Mouse (Mus musculus) cortical plate, adult 2 months (tissue): ENCODE data around the gene Eif4g3.

Experiments used
- CTCF ChIP-seq: fragments of 200-500 bp; IDR thresholded peaks from 2 replicates; pipeline ENCODE4 v1.5.1; 2011; ENCODE audit warnings: mild to moderate bottlenecking, control low read depth, low read length; ENCODE audit not compliant: insufficient read depth; ENCODE audit errors: extremely low read depth
- POLR2A ChIP-seq: fragments of 200-500 bp; IDR thresholded peaks from 2 replicates; pipeline ENCODE4 v1.6.1; 2011; ENCODE audit warnings: mild to moderate bottlenecking, low read length, control low read depth; ENCODE audit not compliant: insufficient read depth; ENCODE audit errors: extremely low read depth

GRCm38 (mm10) chr4:137963881-137964584, 28.8 kb upstream of the Eif4g3 start:
- TF ChIP-seq CTCF (peak; percentile 85), POLR2A (no peak)
